Mouse (Mus musculus) CH12.LX (cell line): ENCODE measurements around the gene Cit. TPM values are rescaled to one million over a fixed set of nuclear protein-coding genes. Genes with fewer than 3 reads are reported as not detected.

Experiments
- DNase-seq: peaks from one replicate; pipeline ENCODE4 v3.0.0-alpha.2; 2013; ENCODE audit errors: extremely low read depth
- H3K27ac ChIP-seq: 2 replicates; pipeline ENCODE4 v1.5.1; 2012; ENCODE audit warnings: low read depth, mild to moderate bottlenecking, control low read depth, moderate library complexity; ENCODE audit not compliant: insufficient read depth
- H3K27me3 ChIP-seq: replicated peaks from 2 replicates; pipeline ENCODE3; 2012; ENCODE audit warnings: inconsistent platforms
- H3K36me3 ChIP-seq, 2 experiments: replicated peaks in 1 of 2; 2 replicates each; pipeline versions ENCODE3 to v1.6.1; 2012; ENCODE audit warnings: inconsistent platforms in 1 of 2, low read length in 1 of 2, mild to moderate bottlenecking in 1 of 2, mixed read lengths in 1 of 2, moderate library complexity in 1 of 2; ENCODE audit not compliant: control insufficient read depth in 1 of 2, insufficient read depth in 1 of 2
- H3K4me1 ChIP-seq, 2 experiments: 2 replicates each; pipeline ENCODE4 v1.6.1; 2012; ENCODE audit warnings: inconsistent platforms in 1 of 2, moderate library complexity in 1 of 2; ENCODE audit not compliant: insufficient read depth in 2 of 2, control insufficient read depth in 1 of 2
- H3K4me2 ChIP-seq: 2 replicates; pipeline ENCODE4 v1.6.1; 2012; ENCODE audit warnings: low read depth, mild to moderate bottlenecking, control low read depth; ENCODE audit not compliant: poor library complexity, insufficient read depth, severe bottlenecking
- H3K4me3 ChIP-seq, 3 experiments: fragments of 150-350 bp in 1 of 3; sonication (generic) in 1 of 3; replicated peaks in 1 of 3; 2 replicates each; pipeline versions ENCODE3 to v1.5.1; 2011 to 2012; ENCODE audit warnings: low read depth in 2 of 3, low read length in 2 of 3, mild to moderate bottlenecking in 2 of 3, moderate library complexity in 2 of 3, control low read depth in 1 of 3, improper control_type of control experiment in 1 of 3, inconsistent platforms in 1 of 3, mixed read lengths in 1 of 3; ENCODE audit not compliant: poor library complexity in 1 of 3
- H3K79me2 ChIP-seq: replicated peaks from 2 replicates; pipeline ENCODE4 v1.6.1; 2012; ENCODE audit warnings: mild to moderate bottlenecking, moderate library complexity; ENCODE audit not compliant: control insufficient read depth, poor library complexity, insufficient read depth, severe bottlenecking; ENCODE audit errors: extremely low read depth
- H3K9ac ChIP-seq: 2 replicates; pipeline ENCODE4 v1.6.1; 2012; ENCODE audit warnings: low read depth, mild to moderate bottlenecking, control low read depth, moderate library complexity; ENCODE audit not compliant: insufficient read depth
- H3K9me3 ChIP-seq: replicated peaks from 2 replicates; pipeline ENCODE3; 2012; ENCODE audit warnings: low read length, inconsistent platforms, mixed read lengths
- BHLHE40 ChIP-seq: IDR thresholded peaks from 2 replicates; pipeline ENCODE4 v1.6.1; 2011; ENCODE audit warnings: mild to moderate bottlenecking, low read depth, low read length, improper control_type of control experiment
- CHD1 ChIP-seq: IDR thresholded peaks from 2 replicates; pipeline ENCODE4 v1.6.1; 2012; ENCODE audit warnings: low read depth, low read length, improper control_type of control experiment, inconsistent platforms
- CTCF ChIP-seq, 2 experiments: IDR thresholded peaks in 1 of 2; conservative IDR thresholded peaks in 1 of 2; 2 replicates each; pipeline ENCODE4 v1.5.1; 2011 to 2012; ENCODE audit warnings: low read depth in 2 of 2, low read length in 2 of 2, improper control_type of control experiment in 1 of 2, inconsistent platforms in 1 of 2, mild to moderate bottlenecking in 1 of 2, moderate library complexity in 1 of 2
- E2F4 ChIP-seq: IDR thresholded peaks from 2 replicates; pipeline ENCODE4 v1.6.1; 2011; ENCODE audit warnings: low read depth, low read length, improper control_type of control experiment; ENCODE audit not compliant: insufficient replicate concordance
- ELF1 ChIP-seq: IDR thresholded peaks from 2 replicates; pipeline ENCODE4 v1.6.1; 2014; ENCODE audit warnings: low read depth, mild to moderate bottlenecking, inconsistent platforms, low read length, improper control_type of control experiment
- EP300 ChIP-seq: IDR thresholded peaks from 2 replicates; pipeline ENCODE4 v1.6.1; 2011; ENCODE audit warnings: low read length, improper control_type of control experiment
- GABPA ChIP-seq: IDR thresholded peaks from 2 replicates; pipeline ENCODE4 v1.6.1; 2012; ENCODE audit warnings: low read depth, low read length, improper control_type of control experiment, inconsistent platforms; ENCODE audit not compliant: insufficient replicate concordance
- HCFC1 ChIP-seq: IDR thresholded peaks from 2 replicates; pipeline ENCODE4 v1.6.1; 2012; ENCODE audit warnings: low read depth, mild to moderate bottlenecking, inconsistent platforms, low read length, improper control_type of control experiment
- JUN ChIP-seq: IDR thresholded peaks from 2 replicates; pipeline ENCODE4 v1.6.1; 2011; ENCODE audit warnings: low read depth, mild to moderate bottlenecking, low read length, improper control_type of control experiment, moderate library complexity; ENCODE audit not compliant: insufficient read depth
- JUND ChIP-seq: conservative IDR thresholded peaks from 2 replicates; pipeline ENCODE4 v1.6.1; 2011; ENCODE audit warnings: low read depth, low read length, improper control_type of control experiment
- MAX ChIP-seq: IDR thresholded peaks from 2 replicates; pipeline ENCODE4 v1.6.1; 2011; ENCODE audit warnings: low read length, improper control_type of control experiment
- MAZ ChIP-seq: IDR thresholded peaks from 2 replicates; pipeline ENCODE4 v1.6.1; 2012; ENCODE audit warnings: low read depth, mild to moderate bottlenecking, inconsistent platforms, low read length, improper control_type of control experiment, moderate library complexity
- MXI1 ChIP-seq: IDR thresholded peaks from 2 replicates; pipeline ENCODE4 v1.6.1; 2011; ENCODE audit warnings: mild to moderate bottlenecking, low read depth, low read length, improper control_type of control experiment
- MYC ChIP-seq: IDR thresholded peaks from 2 replicates; pipeline ENCODE4 v1.6.1; 2011; ENCODE audit warnings: low read depth, mild to moderate bottlenecking, improper control_type of control experiment, low read length
- NELFE ChIP-seq: IDR thresholded peaks from 2 replicates; pipeline ENCODE4 v1.6.1; 2011; ENCODE audit warnings: low read depth, low read length, improper control_type of control experiment
- PAX5 ChIP-seq: IDR thresholded peaks from 2 replicates; pipeline ENCODE4 v1.6.1; 2012; ENCODE audit warnings: low read length, inconsistent platforms, mixed read lengths
- POLR2A ChIP-seq: IDR thresholded peaks from 2 replicates; pipeline ENCODE4 v1.6.1; 2011; ENCODE audit warnings: low read depth, mild to moderate bottlenecking, improper control_type of control experiment, low read length
- RCOR1 ChIP-seq: conservative IDR thresholded peaks from 2 replicates; pipeline ENCODE4 v1.6.1; 2012; ENCODE audit warnings: low read depth, mild to moderate bottlenecking, inconsistent platforms, low read length, improper control_type of control experiment
- SIN3A ChIP-seq: IDR thresholded peaks from 2 replicates; pipeline ENCODE4 v1.6.1; 2012; ENCODE audit warnings: low read length, improper control_type of control experiment, inconsistent platforms
- SMC3 ChIP-seq: IDR thresholded peaks from 2 replicates; pipeline ENCODE4 v1.6.1; 2011; ENCODE audit warnings: low read depth, low read length, improper control_type of control experiment
- TCF12 ChIP-seq: IDR thresholded peaks from 2 replicates; pipeline ENCODE4 v1.6.1; 2014; ENCODE audit warnings: low read depth, mild to moderate bottlenecking, inconsistent platforms, low read length, improper control_type of control experiment
- UBTF ChIP-seq: IDR thresholded peaks from 2 replicates; pipeline ENCODE4 v1.6.1; 2012; ENCODE audit warnings: low read depth, mild to moderate bottlenecking, inconsistent platforms, low read length, improper control_type of control experiment, moderate library complexity
- USF1 ChIP-seq: IDR thresholded peaks from 2 replicates; pipeline ENCODE4 v1.6.1; 2014; ENCODE audit warnings: low read depth, mild to moderate bottlenecking, inconsistent platforms, low read length, improper control_type of control experiment
- USF2 ChIP-seq: conservative IDR thresholded peaks from 2 replicates; pipeline ENCODE4 v1.6.1; 2011; ENCODE audit warnings: low read depth, low read length, improper control_type of control experiment
- dilution Hi-C: fragments of 300-500 bp; cut with MboI; formaldehyde crosslinking; loops from 2 replicates; pipeline ENCODE4 v1.14.3; 2020; ENCODE audit warnings: low sequenced_read_pairs; ENCODE audit not compliant: extremely low pct_unique_long_range_greater_than_20kb, extremely low pct_ligation_motif_present
- in situ Hi-C: fragments of 300-500 bp; cut with MboI; formaldehyde crosslinking; loops from 3 replicates; pipeline ENCODE4 v1.14.3; 2019; ENCODE audit warnings: low sequenced_read_pairs, low pct_ligation_motif_present, low pct_unique_long_range_greater_than_20kb, mixed read lengths
- polyA plus RNA-seq: library from polyadenylated mRNA; unstranded; fragments of >175 nt; gene quantifications from 2 replicates; pipeline ENCODE4 v1.2.1, GENCODE M21; 2012; ENCODE audit warnings: low read depth; ENCODE audit not compliant: insufficient read length
- total RNA-seq, 2 experiments: library from RNA; depleted of rRNA; stranded (reverse); fragments of 300-350 nt in 1 of 2; fragments of >200 nt in 1 of 2; gene quantifications; 2 replicates each; pipeline ENCODE4 v1.2.3; 2012 to 2014

Cit gene
- total and polyA plus RNA-seq, 3 experiments, result 7.0 to 24.9 (median 16.2) TPM

DNA sequence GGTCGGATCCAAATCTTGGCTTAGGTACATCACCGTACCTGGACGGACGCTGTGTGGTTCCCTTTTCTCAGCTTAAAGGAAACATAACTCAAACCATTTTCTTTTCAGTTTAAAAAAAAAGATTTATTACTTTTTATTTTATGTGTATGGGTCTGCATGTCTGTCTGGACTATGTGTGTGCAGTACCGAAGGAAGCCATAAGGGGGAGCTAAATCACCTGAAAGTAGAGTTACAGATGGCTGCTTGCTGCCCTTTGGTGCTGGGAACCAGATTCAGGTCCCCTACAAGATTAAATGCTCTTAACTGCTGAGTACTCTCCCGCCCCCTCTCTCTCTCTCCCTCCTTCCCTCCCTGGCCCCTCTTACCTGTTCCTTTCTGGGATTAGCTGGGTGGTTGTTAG lies 112.1 kb downstream of the Cit start:
- peak; percentile 5 for DNase-seq
- H3K79me2 ChIP-seq, result no peaks in the 10 kb centered on the region
- H3K4me1 ChIP-seq, result no peaks in the 10 kb centered on the region
- peaks cover 13% of the 10 kb centered on the region for H3K9me3 ChIP-seq
- dilution Hi-C loops, result no loop called here
- H3K36me3 ChIP-seq, result peaks cover 57 to 95% of the 10 kb centered on the region in 2 experiments
- in situ Hi-C loops, result no loop called here
- no peak overlapping the region for H3K4me2 ChIP-seq
- no peaks in the 10 kb centered on the region for H3K27me3 ChIP-seq
- H3K27ac ChIP-seq, result no peak overlapping the region
- no peak overlapping the region for H3K9ac ChIP-seq
- TF ChIP-seq NELFE, result no peak
- TF ChIP-seq CTCF (conservative IDR thresholded peaks at IDR 0.05 in 1 of 2, IDR thresholded peaks at IDR 0.05 in 1 of 2; ENCODE audit: low read depth in 2 of 2, low read length in 2 of 2), result peak in 1 of 2 experiments; percentile 14; a peak in 1 of 4 replicates
- H3K4me3 ChIP-seq, result no peak overlapping the region

GRCm38 (mm10) chr5:115958344-115958743 lies 113.3 kb downstream of the Cit start:
- Histone ChIP-seq H3K4me2 (no peak overlapping the region), H3K36me3 (peaks cover 49 to 92% of the 10 kb centered on the region in 2 experiments), H3K4me1 (no peaks in the 10 kb centered on the region), H3K27me3 (no peaks in the 10 kb centered on the region), H3K4me3 (no peak overlapping the region), H3K9me3 (peaks cover 8% of the 10 kb centered on the region), H3K9ac (no peak overlapping the region), H3K27ac (no peak overlapping the region), H3K79me2 (no peaks in the 10 kb centered on the region)
- no peak for TF ChIP-seq SIN3A
- TF ChIP-seq SMC3, result no peak
- no peak for TF ChIP-seq PAX5
- no peak for TF ChIP-seq E2F4
- no peak for TF ChIP-seq JUN
- TF ChIP-seq CHD1, result no peak
- no peak for TF ChIP-seq TCF12
- TF ChIP-seq JUND, result no peak
- TF ChIP-seq POLR2A, result no peak
- no peak for TF ChIP-seq MAZ
- no peak for TF ChIP-seq MYC
- no peak for TF ChIP-seq USF1
- no peak for TF ChIP-seq USF2
- TF ChIP-seq UBTF, result no peak
- no peak for DNase-seq
- in situ Hi-C loops, result no loop called here
- dilution Hi-C loops, result no loop called here

DNA sequence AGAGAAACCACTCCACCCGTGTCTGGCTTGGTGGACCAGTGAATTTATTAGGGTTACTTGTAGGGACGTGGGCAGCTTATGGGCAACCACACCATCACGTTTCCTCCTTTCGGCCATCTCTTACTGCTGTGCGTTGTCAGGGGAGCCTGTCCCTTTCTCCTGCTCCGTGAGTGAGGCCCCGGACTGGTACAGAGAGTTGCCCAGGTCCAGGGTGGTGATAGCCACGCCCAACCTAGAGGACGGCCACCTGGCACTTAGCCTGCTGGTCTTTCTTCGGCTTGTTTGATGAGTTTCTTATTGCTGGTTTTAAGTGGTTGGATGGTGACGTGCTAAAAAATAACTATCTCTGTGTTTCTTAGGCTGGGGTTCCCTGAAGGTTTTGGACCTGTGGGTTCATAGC lies 113.7 kb downstream of the Cit start:
- Histone ChIP-seq H3K9ac (no peak overlapping the region), H3K4me2 (no peak overlapping the region), H3K36me3 (peaks cover 44 to 92% of the 10 kb centered on the region in 2 experiments), H3K27me3 (no peaks in the 10 kb centered on the region), H3K9me3 (peaks cover 8% of the 10 kb centered on the region), H3K27ac (no peak overlapping the region), H3K4me1 (no peaks in the 10 kb centered on the region), H3K4me3 (no peak overlapping the region), H3K79me2 (no peaks in the 10 kb centered on the region)
- TF ChIP-seq HCFC1 (no peak), UBTF (no peak), CTCF (conservative IDR thresholded peaks at IDR 0.05 in 1 of 2, IDR thresholded peaks at IDR 0.05 in 1 of 2; ENCODE audit: low read depth in 2 of 2, low read length in 2 of 2) (no peak), TCF12 (no peak), MYC (no peak), MAZ (no peak), EP300 (no peak), MXI1 (no peak), BHLHE40 (no peak), NELFE (no peak), SIN3A (no peak), ELF1 (no peak), GABPA (no peak), RCOR1 (no peak), MAX (no peak)
- DNase-seq, result no peak
- in situ Hi-C loops, result no loop called here
- dilution Hi-C loops, result no loop called here
